Mouse (Mus musculus): ENCODE measurements around the gene Eif3j1.
"Not testable (repeated sequence)": the region's sequence is repeated elsewhere in the genome, so short reads cannot be mapped to it uniquely, and the experiment has no call there.

The Eif3j1 gene

DNA sequence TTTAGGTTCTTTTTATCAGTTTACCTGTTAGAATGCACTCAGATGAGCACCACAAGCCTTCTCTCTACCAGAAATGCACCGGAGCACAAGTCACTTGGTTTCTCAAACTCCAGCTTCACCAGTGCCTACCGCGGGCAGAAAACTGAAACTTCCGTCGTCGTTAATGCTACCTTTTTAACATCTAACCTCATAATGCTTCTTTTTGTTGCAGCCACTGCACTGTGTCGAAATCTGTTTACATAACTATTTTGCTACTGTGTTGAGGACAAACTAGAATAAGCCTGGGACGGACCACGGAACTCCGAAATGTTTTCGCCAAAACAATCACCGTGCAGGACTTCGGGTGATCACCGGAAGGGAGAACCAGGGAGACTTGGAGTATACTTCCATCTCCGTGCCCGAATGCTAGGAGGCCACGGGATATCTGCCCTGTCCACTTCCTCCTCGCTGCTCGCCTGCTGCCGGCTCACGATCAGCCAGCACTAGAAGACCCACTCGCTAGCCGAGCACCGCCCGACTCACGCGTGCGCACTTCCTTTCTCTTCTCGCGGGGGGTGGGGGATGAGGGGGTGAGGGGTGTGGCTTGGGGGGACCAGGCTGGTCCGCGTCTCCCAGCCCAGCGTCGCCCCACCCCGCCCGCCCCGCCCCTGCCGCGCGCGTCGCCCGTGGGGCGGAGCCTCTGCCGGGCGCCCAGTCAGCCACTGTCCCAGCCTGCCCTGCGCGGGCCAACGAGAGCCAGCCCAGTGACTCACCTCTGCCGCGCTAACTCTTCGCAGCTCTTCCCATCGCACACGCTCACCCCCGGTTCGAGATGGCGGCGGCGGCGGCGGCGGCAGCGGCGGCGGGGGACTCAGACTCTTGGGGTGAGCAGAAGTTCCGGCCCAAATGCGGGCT is at the start of gene Eif3j1:
TSS of gene Eif3j1 (plus strand) at position 685 of the 894 bp plus-strand sequence.
- DNase-seq (ENCODE audit: low spot score in 2 of 2): peak; percentile 84 to 92

DNA sequence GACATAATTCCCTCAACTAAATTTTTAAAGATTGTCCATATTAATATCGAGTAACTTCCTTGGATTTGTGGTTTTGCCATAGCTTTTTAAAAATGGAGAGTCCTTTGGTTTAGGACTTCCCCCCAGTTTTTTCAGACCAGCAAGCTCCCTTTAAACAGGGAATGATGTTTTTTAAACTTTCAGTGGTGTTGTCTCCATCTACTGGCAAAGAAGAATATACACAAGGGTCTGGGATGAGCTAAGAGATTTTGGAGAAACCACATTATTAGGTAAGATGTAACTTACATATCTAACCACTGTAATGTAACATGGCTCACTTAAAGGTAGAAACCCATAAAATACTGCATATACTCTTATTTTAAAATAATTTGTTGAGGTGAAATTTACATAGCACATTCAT is 32.6 kb upstream of the Eif3j1 start:
- no peak for DNase-seq (ENCODE audit: low spot score in 2 of 2)

DNA sequence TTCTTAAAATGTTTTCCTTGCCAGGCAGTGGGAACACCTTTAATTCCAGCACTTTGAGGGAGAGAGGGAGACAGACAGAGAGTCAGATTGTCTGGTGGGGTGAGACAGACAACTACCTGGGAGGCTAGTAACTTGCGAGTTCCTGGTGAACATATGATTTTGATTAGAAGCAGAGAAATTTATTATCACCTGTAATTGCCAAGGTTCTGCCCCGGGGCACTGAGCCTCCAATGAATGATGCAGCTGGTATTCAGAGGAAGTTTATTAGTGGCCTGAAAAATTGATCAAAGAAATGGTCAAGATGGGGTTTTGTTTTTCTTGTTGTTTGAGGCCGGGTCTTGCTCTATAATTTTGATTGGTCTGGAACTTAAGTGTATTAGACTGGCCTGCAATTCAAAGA is 19.5 kb upstream of the Eif3j1 start:
- DNase-seq (ENCODE audit: low spot score in 2 of 2): no peak

DNA sequence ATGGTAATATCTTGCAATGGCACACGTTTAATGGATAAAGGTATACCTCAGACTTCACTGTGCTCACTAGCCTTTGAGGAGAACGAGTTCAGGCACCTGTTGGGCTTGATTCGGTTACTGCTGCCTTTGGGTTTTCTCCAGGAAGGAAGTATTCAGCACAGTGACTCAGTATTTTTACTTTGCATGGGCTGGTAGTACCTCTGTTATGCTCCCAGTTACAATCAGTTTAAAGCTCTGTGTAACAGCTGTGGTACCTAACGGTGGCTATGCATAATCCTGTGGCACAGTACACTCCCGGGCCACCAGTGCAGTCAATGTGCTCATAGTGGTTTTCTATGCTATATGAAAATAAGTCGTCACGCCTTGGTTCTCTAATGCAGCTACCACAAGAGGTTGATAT is 16.9 kb upstream of the Eif3j1 start:
- DNase-seq (ENCODE audit: low spot score in 2 of 2): no peak

DNA sequence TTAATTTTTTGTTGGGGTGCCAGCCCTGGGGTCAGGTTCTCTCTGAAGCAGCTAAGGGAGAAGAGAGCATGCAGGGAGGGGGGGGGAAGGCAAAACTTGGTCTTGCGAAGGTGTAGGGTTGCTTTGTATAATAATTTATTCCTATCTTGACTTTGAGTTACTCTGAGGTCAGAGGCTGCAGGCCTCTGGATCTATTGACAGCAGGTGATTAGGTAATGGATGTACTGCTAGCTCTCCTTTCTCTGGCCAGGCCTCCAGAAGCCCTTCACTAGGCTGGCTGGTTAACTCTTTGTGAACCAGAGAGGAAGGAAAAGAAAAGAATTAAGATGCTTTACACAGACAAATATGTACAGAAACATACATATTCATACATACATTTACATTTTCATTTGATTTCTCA is 9.6 kb upstream of the Eif3j1 start:
- DNase-seq (ENCODE audit: low spot score in 2 of 2): no peak

DNA sequence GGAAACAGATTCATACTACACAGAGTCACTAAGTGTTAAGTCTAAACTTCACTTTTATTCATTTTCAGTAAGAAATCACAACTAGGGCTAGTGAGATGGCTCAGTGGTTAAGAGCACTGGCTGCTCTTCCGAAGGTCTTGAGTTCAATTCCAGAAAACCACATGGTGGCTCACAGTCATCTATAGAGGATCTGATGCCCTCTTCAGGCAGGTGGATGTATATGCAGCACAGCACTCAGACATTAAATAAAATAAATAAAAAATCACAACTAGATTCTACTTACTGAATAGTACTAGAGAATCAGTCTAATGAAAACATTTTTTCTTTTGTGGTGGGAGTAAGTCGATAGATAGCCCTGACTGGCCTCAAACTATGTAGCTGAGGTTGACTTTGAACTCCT is 6.1 kb upstream of the Eif3j1 start:
- DNase-seq (ENCODE audit: low spot score in 2 of 2): no peak

DNA sequence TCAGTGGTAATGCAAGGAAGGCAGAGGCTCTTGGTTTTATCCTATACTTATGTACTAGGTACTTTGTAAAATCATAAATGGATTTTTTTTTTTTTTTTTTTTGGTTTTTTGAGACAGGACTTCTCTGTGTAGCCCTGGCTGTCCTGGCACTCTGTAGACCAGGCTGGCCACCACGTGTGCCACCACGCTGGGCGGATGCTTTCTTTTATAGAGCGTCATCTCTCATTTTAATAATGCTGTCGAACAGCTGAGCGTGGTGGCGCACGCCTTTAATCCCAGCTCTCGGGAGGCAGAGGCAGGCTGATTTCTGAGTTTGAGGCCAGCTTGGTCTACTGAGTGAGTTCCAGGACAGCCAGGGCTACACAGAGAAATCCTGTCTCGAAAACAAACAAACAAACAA is 1.3 kb upstream of the Eif3j1 start:
- DNase-seq (ENCODE audit: low spot score in 2 of 2): peak in 1 of 2 experiments; percentile 19

DNA sequence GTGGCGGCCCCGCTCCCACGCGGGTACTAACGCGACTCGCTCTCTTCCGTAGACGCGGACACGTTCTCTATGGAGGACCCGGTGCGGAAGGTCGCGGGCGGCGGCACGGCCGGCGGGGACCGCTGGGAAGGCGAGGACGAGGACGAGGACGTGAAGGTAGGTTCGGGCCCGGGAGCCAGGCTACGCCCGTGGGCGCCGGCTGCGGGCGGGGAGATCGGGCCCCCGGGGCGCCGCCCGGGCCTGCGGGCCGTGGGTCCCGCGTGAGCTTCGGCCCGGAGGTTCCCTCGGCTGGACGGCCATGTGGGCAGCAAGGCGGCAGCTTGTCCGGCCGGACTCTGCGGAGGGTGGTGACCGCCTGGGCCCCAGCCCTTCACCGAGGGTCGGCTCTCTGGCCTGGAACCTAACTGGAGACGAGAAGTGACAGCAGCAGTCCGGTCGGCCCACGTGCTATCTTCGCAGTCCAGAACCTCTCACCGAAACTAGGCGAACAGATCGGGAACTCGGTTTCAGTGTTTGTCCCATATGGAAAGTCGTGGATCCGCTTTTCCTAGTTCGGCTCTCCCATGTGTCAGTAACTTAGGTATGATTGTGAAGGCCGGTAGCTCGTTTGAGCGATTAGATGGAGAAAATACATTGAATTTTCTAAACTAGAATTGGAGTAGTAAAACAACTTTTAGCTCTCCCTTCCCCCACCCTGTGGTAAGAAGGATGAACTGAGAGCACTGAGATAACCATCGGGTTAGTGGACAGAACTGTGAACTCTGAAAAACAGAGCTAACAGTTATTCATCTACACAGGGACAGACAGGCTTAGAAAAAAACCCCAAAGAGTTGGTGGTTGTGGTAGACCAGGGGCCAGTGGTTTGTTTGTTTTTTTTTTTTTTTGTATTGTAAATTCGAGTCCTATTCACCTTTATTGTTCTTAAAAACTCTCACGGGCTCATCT is 682 bp downstream of the Eif3j1 start:
- peak in 1 of 2 experiments; percentile 62 for DNase-seq (ENCODE audit: low spot score in 2 of 2)

DNA sequence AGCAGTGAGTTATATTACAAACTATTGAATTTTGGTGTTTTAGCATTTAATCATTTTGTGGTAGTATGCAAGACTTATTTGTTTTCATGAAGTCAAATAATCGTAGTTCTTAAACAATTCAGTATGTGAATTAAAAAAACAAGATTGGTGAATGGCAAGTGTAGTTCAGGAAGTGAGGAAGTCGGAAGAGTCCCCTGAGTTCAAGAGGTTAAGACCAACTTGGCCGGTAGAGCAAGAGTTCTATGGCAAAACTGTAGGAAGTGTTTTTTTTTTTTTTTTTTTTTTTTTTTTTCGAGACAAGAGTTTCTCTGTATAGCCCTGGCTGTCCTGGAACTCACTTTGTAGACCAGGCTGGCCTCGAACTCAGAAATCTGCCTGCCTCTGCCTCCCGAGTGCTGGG is 3.6 kb downstream of the Eif3j1 start:
- no peak for DNase-seq (ENCODE audit: low spot score in 2 of 2)

DNA sequence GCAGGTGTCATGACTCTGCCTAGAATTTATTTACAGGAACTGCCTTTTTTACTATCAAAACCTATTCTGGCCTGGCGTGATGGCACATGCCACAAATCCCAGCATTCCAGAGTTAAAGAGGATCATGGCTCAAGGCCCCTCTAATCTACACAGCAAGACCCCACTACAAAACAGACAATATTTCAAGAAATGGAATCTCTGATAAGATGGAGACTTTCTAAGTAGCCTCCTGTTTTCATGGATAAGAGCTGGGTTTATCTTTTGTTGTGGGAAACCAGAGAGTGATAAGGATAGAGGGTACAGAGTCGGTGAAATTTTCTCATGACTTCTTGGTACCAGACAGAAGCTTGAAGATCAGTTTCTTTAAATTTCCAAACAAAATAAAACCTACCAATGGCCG is 7.7 kb downstream of the Eif3j1 start:
- DNase-seq (ENCODE audit: low spot score in 2 of 2): no peak

DNA sequence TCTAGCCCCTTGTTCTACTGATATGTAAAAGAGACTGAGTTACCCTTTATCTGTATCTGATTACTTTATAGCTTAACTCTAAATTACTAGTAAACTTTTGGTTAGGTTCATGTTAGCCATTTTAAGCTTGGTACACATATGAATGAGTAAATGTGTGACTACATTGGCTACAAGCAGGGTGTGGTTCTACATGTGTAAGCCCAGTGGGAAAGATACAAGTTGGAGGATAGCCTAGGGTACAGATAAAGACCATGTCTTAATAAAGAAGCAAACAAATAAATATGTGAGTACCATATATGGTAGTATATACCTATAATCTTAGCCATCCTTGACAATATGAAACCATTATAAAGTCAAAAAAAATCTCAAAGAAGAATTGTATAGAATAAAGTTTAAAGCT is 15.6 kb downstream of the Eif3j1 start:
- no peak for DNase-seq (ENCODE audit: low spot score in 2 of 2)

DNA sequence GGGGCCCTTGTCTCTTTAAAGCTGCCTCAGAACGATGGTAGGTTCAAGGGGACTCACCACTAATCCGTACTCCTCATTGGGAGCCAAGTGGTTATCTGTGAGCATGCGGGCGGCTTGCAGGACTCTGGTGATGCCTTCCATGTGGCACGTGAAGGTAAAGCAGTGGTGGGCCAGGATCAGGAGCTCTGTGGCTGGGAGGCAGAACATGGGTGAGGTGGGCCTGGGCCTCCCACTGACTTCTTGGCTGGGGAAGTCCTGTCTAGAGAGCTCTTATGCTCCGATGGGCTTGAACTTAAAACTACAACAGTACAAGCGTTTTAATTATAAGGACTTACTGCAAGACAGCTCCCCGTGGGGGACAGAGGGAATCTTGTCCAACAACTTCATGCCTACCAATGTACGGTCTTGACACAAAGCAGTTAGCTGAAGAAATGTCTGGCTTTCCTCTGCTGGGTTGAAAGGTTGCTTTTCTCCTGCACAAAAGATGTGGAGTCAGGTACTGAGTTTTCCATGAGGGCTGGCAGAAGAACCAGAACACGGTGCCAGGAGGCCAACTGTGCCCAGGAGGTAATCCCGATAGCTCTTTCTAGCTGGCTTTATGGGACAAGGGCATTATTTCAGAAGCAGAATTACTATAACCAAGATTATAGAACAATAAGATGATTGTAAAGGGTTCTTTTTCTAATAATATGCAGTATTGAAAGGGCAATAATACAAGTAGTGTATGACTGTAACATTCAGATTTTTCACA is 31.2 kb downstream of the Eif3j1 start:
- DNase-seq (ENCODE audit: low spot score in 2 of 2): no peak

DNA sequence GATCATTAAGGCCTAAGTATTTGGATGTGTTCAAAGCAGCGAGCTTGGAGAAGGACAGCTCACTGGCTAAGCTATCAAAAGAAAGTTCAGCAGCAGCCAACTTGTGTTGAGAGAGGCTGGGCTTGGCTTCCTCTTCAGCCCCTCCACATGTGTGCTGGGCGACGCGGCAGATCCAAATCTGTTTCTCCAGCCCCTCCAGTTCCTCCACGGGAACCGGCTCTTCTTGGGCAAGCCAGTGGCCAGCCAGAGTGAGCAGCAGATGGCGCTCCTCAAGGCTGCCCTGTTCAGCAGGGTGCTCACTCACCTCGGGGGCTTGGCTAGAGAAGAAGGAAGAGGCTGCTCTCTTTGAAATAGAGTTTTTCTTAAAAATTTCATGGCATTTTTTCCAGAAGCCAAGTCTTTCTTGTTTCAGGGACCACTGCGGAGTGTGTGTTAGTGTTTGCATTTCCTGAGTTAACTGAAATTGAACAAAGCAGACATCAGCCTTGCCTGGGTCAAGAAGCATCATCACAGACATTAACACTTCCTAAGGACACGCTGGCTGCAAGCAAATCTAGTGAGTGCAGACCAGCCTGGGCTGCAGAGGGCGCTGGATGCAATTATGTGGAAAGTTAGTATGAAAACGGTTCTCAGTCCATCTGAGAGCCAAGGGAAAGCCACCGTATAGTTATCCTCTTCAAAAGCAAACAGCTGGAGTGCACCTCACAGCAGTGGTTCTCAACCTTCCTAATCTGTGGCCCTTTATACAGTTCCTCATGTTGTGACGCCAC is 37.0 kb downstream of the Eif3j1 start:
- DNase-seq (ENCODE audit: low spot score in 2 of 2): peak in 1 of 2 experiments; percentile 28

DNA sequence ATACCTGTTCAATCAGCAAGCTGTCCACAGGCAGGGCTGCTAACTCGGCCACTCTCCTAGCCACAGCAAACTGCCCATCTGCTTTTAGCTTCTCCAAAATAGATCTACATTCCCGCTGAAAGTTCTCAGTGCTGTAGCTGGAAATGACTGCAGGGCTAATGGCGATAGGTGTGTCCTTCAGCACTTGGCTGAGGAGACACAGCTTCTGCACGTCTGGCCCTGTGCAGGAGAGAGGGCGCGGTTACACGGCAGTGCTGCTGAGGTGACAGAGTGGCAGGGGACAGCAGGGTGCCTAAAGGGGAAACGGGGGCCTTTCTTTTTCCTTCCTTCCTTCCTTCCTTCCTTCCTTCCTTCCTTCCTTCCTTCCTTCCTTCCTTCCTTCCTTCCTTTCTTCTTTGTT is 37.9 kb downstream of the Eif3j1 start:
- DNase-seq (ENCODE audit: low spot score in 2 of 2): no peak

DNA sequence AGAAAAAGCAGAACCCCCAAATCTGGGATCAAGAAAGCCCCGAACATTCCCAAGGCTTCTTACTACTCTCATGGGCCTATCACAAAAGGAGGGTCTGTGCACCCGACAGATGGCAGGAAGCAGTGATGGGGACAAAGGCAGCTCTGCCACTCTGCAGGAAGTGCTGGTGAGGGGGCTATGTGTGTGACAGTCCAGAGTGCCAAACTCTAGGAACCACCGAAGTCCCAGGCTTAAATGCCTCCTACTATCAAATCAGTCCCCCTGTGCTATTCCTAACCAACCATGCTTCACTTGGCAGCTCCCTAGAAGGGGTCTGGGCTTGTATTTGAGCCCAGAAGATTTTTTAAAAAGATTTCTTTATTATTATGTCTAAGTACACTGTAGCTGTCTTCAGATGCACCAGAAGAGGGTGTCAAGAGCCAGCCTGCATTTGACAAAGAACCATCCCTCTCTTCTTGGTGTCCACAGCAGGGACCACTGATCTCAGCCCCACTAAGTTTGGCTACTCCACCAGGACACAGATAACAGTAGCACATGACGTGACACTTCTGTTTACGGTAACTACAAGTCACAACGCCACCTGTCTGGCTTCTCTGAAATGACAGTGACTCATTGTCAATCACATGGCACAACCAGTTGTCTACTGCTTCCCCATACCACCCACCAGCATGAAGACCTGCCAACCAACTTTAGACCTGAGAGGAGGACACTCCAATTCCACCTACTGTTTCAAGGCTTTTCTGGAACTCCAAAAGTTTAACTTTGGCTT is 41.0 kb downstream of the Eif3j1 start:
- DNase-seq (ENCODE audit: low spot score in 2 of 2): no peak

DNA sequence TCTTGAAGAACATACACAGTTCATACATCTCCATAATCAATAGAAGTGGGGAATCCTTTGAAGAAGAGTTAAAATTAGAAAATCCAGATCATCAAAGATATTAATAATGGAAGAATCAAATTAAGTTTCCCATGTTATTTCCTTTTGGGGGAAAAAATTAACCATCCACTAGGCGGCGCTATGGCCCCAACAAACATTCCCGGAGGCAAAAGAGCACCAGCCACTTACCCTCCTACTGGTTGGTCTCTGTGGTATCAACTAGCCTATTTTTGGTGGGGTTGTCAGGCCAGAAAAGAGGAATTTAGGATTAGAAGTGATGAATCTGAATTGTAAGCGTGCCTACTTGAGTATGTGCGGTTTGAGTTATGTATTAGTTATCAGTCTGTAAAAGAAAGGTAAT is 41.6 kb downstream of the Eif3j1 start:
- DNase-seq (ENCODE audit: low spot score in 2 of 2): peak; percentile 64 to 80

DNA sequence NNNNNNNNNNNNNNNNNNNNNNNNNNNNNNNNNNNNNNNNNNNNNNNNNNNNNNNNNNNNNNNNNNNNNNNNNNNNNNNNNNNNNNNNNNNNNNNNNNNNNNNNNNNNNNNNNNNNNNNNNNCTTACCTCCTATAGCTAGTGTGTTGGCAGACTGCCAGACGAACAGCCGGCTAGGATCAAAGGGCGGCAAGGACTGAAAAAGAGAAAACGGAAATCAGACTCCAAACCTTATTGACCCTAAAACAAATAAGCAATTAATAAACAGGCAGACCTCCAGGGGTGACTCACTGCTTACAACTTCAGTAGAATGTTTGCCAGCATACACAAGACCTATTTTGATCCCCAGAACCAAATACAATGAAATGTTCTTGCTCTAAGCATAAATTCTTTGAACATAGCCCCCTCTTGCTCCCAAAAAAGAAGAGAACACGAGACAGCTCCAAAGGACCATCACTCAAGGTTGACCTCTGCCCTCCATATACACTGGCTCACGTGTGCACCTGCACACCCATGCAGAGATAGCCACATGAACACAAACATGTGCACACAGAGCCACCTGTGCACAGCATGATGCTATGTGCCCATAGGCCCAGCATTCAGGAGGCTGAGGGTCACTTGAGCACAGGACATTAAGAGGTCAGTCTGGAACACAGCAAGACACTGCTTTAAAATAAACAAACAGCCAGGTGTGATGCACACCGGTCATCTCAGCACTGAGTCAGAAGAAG is 53.5 kb downstream of the Eif3j1 start:
- no peak for DNase-seq (ENCODE audit: low spot score in 2 of 2)

DNA sequence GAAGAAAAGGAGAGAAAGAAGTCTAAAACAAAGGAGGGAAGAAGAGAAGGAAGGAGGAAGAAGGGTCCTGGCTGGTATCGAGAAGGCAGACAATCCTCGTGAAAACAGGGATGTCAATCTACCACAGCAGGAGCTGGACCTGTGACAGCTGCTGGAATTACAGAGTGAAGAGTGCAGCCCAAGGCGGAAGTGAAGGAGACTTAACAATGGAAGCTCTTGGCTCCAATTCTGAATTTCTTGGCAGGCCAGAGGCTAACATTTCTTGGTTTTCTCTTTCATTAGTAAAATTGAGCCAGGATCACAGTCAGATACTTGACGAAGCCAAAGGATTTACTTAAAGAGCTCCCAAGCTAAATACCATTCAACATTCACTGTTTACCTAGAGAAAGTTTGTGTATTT is 58.1 kb downstream of the Eif3j1 start:
- DNase-seq (ENCODE audit: low spot score in 2 of 2): no peak

DNA sequence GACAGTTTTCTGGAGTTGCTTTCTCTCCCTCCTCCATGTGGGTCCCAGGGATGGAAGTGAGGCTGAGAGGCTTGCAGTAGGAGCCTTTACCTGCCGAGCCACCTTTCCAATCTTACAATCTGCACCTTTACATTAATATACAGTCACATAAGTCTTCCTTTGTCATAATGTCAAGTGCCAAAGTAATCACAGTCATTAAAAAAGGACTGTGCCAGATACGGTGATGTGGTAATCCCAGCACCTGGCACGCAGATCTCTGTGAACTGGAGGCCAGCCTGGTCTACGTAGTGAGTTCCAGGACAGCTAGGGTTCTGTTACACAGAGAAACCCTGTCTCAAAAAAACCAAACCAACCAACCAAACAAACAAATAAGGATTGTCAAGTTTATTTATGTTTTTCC is 65.5 kb downstream of the Eif3j1 start:
- DNase-seq (ENCODE audit: low spot score in 2 of 2): no peak

DNA sequence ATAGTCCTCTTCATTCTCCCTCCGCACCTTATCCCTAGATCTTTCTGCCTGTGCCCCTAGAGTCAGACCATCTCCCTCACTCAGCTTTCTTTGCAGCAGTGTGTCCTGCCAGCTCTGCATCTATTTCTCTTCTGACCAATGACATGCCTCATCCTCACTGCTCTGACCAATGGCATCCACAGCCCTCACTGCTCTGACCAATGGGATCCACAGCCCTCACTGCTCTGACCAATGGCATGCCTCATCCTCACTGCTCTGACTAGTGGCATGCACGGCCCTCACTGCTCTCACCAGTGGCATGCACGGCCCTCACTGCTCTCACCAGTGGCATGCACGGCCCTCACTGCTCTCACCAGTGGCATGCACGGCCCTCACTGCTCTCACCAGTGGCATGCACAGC is 69.3 kb downstream of the Eif3j1 start:
- DNase-seq (ENCODE audit: low spot score in 2 of 2): not testable (repeated sequence)
